Mouse (Mus musculus): Measurements from ENCODE around the gene Ppie.

DNA sequence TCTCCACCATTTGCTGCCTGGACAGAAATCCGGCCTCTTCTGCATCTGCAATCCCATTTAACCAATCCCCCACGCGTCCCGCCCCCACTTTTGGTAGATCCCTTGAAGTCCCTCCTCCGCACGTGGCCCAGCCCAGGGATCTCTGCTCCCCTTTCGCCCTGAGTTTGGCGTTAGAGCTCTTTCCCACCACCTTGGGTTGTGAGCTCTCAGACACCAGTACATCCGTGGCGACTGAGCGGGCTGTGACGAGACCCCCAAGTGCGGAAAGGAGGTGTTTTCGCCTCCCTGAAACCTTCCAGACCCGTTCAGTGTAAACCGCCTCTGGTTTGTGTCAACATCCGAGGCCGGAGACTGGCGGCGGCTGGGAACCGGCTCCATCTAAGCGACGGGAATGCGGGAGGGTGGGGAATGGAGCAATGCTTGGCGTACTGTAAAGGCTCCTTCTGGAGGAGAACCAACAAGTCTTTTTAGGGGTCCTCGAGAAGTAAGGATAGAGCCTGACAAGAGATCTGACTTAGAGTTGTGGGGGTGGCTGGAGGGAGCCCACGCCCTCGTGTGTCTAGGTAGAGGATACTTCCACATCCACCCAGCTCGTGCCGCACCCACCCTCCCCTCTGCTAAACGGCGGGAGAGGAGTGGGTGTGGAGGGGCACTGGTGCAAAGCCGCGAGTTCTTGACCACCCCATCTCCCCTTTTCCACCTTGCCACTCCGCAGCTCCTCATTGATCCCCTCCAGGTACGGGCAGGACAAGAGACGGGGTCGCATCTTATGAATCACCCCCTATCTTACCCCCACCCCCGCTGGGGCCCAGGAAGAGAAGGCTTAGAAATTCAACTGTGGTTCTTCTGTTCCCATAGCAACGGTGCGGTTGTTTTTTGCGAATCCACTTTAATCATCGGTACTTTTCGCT, 42.8 kb upstream of the Ppie start, which contains the start of gene Hpcal4:
- TF ChIP-seq POLR2A (IDR thresholded peaks at IDR 0.05; ENCODE audit: borderline replicate concordance, extremely low read depth, low read depth, low read length) (no peak), CTCF (IDR thresholded peaks at IDR 0.05; ENCODE audit: insufficient read depth, low read length) (no peak)
